Mouse (Mus musculus) thymus, postnatal 10 days (tissue): ENCODE measurements around the gene Selp.

Experiments used
- DNase-seq, 2 experiments: peaks; one replicate each; pipeline ENCODE4 v3.0.0; 2021; ENCODE audit warnings: low spot score in 2 of 2

The Selp gene

DNA sequence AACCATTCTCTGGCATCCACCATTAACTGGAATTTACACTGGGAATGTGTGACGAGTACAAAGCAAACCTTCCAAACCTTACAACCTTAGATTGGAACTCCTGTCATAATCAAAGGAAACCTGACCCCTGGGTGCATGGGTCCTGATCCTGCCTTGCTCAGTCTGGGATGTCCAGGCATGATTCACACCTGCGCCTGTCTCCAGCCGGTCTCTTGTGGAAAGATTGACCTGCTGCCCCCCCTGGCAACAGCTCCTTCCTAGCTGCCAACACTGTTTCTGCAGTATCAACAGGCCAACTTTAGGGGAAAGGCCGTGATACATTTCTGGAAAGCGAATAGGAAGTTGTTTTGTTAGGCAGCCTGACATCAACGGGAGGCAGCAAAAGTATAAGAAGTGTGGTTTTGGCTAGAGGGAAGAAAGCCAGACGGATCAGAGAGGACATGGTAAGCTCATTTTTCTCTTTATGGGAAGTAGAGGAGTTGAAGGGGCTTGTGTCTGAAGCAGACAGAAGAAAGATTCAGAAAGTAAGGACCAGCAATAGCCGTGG, at the start of gene Selp:
Gene Selp (plus strand): TSS at position 318 of the 547 bp plus-strand sequence.
- DNase-seq = no peak

DNA sequence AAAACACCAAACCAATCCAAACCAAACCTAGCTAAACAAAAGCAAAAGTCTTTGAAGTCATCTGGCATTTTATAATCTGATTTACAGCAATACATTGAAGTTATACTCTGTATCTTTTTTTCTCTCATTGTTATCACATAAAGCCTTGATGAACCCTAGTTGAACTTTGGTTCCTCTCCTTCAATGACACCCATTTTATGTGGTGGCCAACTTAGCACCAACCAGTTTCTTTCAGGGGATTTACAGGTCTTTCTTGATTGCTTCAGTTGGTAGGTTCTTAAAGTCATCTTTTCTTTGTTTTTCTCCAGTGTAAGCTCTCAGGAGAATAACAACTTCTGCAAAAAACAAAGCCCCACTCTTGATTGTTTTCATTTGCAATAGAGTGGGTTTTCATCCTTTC, 45.8 kb upstream of the Selp start:
- DNase-seq = no peak

DNA sequence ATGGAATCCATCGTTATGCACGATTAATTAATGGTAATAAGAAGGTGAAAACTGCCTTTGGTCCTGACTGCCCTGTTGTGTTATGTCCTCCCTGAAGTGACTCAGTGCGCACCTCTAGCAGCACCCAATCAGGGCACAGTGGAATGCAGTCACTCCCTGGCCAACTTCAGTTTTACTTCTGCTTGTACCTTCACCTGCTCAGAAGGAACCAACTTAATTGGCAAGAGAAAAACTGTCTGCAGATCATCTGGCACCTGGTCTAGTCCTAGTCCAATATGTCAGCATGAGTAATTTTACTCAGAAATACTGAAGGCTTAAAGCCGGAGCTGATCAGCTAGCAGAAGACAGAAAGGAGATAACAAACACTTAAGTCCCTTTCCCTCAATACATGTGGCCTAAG, 44.6 kb upstream of the Selp start:
- no peak for DNase-seq

DNA sequence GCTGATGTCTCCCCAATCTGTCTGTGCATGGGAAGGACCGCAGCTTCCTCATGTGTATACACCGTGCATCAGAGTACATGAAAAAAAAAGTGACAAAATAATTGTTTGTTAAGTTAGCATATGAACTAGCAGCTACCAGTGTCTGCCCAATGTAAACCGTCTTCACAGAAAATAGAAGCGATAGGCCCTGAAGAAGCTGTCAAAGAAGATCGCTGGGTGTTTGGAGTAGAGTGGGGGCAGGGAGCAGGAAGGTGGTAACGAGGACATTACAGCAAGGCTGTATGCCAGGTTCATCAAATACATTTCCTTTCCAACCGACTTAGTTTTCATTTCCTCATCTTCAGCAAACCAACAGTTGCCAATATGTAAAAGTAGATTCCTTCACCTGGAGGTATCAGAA, 44.0 kb upstream of the Selp start:
- peak; percentile 64 to 66 for DNase-seq

DNA sequence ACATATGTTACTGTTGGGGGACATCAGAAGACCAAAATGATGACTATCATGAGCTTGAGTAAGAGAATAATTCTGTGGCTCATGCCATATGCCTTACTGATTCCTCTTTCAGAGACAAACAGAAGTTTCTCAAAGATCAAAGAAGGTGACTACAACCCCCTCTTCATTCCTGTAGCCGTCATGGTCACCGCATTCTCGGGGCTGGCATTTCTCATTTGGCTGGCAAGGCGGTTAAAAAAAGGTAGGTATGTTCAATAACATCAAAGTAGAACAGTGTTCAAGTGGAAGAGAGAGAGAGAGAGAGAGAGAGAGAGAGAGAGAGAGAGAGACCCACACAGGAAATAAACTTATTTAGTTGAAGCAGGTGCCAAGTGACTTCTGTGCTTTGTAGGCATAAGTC, 43.1 kb upstream of the Selp start:
- DNase-seq = peak; percentile 35 to 38

DNA sequence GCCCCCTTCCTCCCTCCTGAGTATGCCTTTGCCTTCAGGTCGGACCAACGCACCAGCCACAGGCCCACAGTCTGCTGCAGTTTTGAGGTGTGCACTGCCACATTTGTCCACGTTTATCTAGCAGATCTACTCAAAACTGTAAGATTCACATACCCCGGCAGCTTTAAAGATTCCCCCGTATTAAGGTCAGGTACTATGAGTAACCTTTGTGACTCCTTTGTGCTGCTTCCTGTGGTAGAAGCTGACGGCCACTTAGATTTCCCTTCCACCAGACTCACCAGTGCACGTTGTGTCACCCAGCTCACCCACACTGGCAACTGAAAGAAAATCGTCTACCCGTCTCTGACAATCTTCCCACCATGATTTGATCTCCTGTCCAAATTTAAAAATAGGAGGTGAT, 42.0 kb upstream of the Selp start:
- DNase-seq = no peak

DNA sequence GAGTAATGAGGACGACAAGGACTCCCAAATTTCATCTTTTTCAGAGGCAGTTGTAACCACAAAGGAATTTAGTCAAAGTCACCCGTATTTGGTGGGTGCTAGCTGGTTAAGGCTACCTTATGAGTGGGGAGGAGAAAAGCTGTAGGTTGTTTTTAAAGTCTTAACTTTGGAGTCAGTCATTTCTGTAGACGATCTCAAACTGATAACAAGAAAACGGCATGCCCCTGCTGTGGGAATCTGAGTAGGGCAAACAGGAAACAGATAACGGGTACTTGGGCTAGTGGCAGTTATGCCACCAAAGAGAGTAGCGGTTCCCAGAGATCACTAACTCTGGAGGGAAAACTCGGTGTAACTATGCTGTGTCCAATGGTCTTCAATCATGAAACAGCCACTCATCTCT, 41.3 kb upstream of the Selp start:
- no peak for DNase-seq

DNA sequence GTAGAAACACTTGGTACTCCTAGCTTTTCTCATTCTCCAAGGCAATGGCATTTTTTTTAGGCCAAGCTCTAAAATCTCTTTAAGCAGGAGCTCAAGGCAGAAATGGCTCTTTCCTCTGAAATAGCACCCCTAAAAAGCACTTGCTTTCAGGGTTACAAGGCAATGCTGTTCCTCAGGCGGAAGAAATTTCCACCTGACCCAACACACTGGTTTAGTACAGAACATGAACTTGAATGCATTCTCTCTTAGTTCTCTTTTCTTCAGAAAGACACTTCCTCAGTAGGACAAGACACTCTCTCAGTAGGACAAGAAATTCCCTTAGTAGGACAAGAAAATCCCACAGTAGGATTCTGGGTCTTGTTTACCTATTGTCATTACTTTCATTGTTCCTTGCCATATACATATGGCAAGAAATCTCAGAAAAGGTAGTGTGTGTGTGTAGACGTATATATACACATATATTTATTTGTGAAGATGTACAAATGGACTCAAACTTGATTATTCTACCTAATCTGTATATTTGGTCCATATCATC, 40.4 kb upstream of the Selp start:
- DNase-seq = no peak

DNA sequence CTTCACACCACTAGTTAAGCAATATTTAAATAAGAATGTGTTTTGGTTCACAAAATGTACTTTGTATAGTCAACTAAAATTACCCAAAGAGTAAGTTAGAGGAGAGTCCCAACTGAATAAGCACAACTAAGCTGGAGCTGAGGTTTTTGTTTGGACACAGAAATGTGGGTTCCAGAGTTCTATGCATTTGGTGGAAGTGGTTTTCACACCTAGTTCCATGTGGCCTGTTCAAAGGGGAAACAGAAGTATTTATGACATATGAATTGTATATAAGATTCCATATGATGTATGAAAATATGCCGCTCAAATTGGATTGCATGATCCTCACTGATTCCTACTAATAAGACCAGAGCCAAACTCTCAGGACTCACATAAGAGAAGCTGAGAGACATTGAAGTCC, 39.6 kb upstream of the Selp start:
- no peak for DNase-seq

DNA sequence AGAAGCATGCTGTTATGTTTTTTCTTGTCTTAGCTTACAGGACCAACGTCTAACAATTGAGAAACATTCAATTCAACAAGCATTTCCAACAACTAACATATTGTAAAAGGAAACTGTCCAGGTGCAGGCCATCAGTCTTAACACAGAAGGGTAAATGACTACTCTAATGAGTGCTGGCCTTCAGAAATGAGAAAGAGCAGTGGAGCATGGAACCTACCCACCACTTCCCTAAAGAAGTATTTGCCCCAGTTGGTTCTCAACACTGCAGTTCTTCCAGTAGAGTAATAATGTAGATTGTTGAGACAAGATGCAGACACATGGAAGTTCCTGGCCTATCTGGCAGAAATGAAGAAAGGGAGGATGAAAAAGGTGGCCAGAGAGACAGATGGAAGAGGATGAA, 38.6 kb upstream of the Selp start:
- no peak for DNase-seq

DNA sequence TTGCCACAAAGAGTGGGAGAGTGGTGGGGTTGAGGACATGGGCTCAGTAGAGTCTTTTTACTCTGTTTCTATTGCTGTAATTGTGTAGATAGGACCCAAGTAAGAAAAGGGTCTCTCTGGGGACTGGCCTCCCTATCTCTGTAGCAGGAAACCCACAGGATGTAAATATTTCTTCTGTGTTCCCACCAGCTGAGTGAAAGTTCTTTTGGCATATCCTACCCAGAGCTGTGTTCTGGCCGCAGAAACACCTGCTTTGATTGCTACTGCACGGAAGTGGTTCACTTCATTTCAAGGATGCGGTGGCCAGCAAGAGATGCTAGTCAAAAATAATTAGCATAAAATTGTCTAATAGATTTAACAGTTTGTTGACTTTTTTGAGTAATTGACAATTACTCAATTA, 38.0 kb upstream of the Selp start:
- peak in 1 of 2 experiments; percentile 34 for DNase-seq

DNA sequence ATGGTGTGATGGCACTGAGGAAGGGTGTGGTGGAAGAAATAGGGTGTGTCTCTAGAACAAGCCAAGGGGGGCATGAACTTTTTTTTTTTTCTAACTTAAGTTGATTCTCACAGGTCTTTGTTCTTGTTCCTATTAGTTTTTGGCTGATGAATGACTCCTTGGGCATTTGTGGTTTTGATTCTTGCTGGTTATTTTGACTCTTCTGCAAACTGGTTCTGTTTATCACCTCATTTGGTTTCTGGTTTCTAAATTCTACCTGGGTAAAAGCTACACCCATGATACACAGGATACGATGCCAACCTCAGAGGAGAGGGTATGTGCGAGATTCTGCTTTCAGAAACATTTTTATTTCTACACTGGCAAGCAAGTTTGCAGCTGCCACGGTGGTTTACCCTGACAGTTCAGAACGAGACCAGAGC, 36.7 kb upstream of the Selp start:
- no peak for DNase-seq

DNA sequence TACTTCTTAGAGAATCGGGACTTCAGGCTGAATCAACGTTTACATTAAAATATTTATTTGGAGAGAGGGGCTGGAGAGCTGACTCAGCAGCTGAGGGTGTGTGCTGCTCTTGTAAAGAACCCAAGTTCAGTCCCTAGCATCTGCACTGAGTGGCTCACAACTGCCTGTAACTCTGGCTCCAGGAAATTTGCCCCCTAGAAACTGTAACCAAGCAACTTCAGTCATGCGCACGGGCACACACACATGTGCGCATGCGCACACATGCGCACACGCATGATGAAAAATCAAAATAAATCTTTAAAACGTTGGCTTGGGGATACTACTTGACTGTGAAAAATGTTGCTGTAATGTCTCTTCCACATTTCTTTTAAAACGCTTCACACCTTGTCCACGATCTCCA, 36.0 kb upstream of the Selp start:
- DNase-seq = no peak

DNA sequence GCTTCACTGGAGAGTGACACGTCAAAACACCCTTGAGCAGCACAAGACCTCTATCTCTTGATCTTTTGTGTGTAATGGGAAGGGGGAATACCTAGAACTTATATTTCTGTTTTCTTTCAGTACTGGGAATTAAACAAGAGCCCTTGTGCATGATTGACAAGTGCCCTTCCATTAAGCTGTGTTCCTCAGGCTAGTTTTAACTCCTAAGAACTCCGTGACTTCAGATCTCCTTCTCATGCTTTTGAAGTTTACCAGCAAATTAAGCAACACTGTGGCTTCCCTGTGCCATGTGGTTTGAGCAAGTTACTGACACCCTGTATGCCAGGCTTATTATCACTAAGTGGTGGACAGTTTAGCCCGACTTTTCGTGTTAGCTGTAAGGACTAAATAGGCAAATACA, 32.0 kb upstream of the Selp start:
- no peak for DNase-seq

DNA sequence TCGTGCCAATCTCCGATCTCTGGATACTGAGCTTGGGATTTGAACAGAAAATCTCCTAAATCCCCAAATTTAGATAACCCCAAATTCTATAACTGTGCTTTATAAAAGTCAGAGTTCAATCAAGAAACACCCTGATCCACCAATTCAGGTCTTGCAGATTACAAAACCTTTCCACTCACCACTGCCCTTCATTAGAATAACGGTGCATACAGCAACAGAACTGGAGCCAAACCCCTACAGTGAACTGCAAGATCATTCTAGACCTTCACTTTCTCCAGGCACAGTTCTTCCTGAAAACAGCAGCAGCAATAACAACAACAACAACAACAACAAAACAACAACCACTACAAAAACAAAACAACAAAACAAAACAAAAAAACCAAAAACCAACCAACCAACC, 28.3 kb upstream of the Selp start:
- DNase-seq = no peak

DNA sequence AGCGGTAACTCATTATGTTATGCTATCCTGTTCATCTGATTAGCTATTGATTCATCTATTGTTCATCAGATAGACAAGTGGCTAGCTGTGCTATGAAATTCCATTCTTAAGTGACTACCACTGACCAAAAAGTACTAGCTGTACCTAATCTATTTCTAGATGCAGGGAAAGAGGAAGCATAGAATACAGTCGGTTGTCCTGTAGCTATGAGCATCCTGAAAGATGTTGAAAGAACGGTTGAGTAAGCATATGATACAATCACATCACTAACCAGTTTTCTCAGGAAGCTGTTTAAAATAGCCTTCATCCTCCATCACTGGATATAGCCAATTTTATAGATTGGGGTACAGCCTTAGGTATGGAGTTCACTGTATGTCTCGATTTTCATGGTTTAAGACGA, 27.2 kb upstream of the Selp start:
- DNase-seq = no peak

DNA sequence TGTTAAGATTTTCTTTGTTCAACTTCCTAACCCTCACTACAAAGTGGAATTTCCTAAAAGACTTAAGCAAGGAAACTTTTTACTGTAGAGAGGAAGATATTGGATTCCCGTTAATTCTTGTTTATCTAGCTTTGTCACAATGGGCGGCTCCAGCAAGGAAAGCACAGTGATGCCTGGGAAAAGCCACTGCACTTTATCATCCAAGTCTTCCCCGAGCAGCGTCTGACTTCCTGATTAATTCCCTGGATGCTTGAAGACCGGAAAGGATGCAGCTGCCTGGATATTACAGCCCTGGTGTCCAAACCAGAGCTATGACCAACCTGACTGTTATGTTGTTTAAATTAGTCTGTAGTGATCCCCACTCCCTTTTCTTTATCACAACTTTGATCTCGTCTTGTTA, 18.3 kb upstream of the Selp start:
- no peak for DNase-seq

DNA sequence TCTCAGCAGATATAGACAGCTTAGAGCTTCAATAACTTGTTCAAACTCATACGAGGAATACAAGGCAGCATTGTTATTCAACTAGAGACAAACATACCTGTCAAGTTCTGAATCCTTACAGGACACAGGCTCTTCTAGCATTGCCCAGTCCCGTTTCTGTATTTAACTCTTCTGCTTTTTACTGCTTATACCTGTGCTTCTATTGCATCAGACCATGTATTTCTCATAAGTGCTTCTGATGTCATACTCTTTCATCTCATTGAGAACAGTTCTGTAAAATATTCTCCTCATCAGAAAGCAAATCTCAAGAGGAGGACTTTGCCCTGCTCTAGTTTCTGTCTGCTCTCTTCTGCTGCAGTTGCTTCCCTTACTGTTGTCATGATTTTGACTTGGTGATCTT, 17.2 kb upstream of the Selp start:
- no peak for DNase-seq

DNA sequence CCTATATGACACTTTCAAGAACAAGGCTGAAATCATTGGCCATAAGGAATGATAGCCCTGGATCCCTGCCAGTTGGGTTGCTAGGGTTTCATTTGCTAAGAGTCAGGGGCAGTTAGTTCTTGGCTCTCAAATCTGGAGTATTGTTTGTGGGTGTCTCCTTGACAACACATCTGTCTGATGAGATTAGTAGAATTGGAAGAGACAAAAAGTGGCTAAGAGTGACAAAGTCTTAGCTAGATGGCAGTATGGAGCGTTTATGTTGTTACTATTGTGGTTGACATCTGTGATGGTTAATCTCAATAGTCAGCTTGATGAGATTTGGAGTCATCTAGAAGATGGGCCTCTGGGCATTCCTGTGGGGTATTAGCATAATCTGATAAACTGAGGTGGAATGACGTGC, 16.7 kb upstream of the Selp start:
- DNase-seq = no peak

DNA sequence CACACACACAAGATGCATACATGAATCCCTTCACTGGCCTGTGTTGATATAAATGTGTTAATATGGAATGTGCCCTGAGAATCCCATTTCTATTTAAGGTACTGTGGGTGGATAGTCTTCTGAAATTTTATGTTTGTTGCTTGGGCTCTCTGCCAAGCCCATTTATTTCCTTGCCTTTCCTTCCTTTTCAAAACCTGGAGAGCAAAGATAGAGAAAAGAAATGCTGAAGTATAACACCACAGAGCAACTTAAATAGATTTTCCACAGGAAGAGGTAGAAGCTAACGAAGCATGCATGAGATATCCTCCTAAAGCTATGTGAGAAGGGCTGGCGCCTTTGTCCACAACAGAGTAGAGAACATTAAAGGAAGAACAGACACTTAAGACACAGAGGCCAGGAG, 5.3 kb upstream of the Selp start:
- no peak for DNase-seq

DNA sequence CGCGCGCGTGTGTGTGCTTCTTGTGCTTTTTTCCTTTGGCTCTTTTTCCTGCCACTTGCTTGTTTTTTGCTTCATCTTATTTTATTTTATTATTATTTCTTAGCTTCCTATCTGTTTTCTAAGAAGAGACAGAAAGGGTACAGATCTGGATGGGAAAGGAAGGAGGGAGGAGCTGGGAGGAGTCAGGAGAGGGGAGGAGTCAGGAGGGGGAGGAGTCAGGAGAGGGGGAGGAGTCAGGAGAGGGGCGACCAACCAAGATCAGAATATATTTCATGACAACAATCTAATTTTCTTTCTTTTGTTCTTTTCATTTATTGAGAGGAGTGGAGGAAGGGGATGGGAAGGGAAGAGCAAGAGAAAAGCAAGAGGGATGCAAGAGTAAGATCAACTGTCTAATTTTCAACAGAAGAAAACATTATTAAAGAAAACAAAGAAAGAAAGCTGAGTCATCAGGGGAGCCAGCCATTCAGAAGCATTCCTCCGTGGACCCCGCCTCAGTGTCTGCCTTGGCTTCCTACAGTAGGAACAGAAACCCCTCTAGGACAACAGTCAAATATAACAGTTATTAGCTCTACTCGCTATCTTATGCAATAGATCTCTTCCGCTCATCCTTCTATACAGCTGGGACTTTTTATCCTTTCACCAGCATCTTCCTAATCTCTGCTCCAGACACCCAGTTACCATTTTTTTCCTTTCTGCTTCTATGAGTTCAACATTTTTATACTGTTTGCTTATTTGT, 4.3 kb upstream of the Selp start:
- no peak for DNase-seq

DNA sequence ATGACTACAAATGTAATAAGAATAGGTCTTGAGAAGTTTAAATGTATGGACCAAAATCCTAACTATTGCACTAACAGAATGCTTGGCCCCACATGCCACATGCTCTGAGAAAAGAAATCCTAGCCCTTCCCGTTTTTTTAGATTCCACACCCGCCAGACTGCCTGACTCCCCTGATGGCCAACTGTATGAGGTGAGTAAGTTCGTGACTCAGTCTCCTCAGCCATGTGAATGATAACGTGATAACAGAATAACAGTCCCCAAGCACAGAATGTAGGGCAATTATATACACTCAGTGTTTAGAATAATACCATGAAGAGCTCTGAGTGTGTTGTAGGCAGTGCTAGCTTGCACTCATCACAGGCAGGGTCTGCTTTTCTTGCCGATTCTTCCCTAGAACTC, 784 bp upstream of the Selp start:
- no peak for DNase-seq

DNA sequence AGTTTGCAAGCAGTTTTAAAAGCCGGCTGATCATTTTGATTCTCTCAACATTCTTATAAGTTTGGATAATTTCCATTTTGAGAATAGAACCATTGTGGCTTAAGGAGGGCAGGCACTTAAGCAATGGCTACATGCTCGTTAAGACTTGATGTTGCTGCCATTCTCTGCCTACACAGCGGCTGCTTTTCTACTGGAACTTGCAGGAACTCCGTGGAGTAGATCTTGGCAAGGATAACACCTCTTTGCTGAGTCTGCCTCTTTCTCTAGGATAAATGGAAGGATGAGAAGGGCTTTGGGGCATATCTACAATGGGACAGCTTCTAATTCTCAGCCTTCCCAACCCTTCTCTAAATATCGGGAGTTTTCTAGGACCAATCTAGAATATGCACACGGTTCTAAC, 583 bp downstream of the Selp start:
- no peak for DNase-seq

DNA sequence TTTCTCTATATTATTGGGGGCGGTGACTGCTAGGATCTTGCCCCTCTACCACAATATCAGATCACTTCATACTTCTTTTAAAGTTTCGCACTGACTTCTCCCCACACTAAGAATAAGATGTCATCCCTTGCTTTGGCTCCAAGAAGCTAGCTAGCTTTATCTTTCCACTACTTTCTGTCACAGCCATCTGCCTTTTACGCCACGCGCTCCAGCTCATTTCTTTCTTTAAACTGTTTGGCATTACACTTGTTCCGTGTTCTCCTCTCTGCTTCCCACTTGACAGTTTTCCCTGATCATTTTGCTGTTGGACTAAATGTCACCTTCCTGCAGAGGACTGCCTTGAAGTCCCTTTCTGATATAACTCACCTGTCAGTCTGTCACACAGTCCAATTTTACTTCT, 2.8 kb downstream of the Selp start:
- no peak for DNase-seq
